17 mouse cellular contexts compared by ENCODE assay signal in the genomic region with DNA sequence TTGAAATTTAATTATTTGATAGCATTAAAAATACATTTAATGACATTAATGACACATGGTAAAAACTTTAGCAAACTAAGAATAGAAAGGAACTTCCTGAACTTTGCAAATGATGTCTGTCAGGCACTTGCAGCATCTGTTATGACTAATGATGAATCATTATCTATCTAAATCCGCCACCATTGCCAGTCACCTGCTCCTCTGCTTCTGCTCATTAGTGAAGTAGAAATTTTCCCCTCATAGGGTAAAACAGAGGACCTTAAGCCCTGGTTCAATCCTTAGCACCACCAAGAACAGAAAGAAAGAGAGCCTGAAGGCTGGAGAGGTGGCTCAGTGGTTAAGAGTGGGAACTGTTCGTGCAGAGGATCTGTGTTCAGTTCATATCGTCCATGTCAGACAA.
"Had no signal": no experiment of that assay in that cellular context is flagged by ENCODE, and none has a peak within 500 bp of the region (broad histone marks: within the 10 kb centered on the region; RNA-seq: fewer than 3 reads in every experiment).

No protein-coding gene starts in this region.

- H3K4me3 ChIP-seq: limb, embryonic 10.5 days; liver, embryonic 15.5 days; midbrain, embryonic 10.5 days; neural tube, embryonic 12.5 days; stomach, embryonic 15.5 days had no signal

- DNase-seq: kidney, adult 18-20 months; kidney, postnatal 10 days; kidney, postnatal 4 days; lung, adult 2 months; lung, postnatal 4 days; midbrain, embryonic 14.5 days; retina, postnatal 1 day; right cerebral cortex, postnatal 4 days; spleen, adult 18-20 months; thymus, postnatal 14 days had no signal

- H3K36me3 ChIP-seq: limb, embryonic 10.5 days; liver, embryonic 15.5 days; midbrain, embryonic 10.5 days; neural tube, embryonic 12.5 days; stomach, embryonic 15.5 days had no signal

- H3K27me3 ChIP-seq: liver, embryonic 15.5 days; neural tube, embryonic 12.5 days; stomach, embryonic 15.5 days had no signal

- H3K27ac ChIP-seq: limb, embryonic 10.5 days; liver, embryonic 15.5 days; midbrain, embryonic 10.5 days; neural tube, embryonic 12.5 days; stomach, embryonic 15.5 days had no signal

- H3K9ac ChIP-seq: liver, embryonic 15.5 days; neural tube, embryonic 12.5 days; stomach, embryonic 15.5 days had no signal

- H3K4me1 ChIP-seq: limb, embryonic 10.5 days; neural tube, embryonic 12.5 days; stomach, embryonic 15.5 days had no signal

- H3K4me2 ChIP-seq: liver, embryonic 11.5 days; liver, embryonic 15.5 days; neural tube, embryonic 12.5 days; stomach, embryonic 15.5 days had no signal

- H3K9me3 ChIP-seq: limb, embryonic 10.5 days; liver, embryonic 15.5 days; midbrain, embryonic 10.5 days; neural tube, embryonic 12.5 days; stomach, embryonic 15.5 days had no signal

- ATAC-seq: lung, postnatal 0 days had no signal
